Mouse (Mus musculus) spleen, adult 2 months (tissue): ENCODE data around the gene Patl2.

Source experiments
- CTCF ChIP-seq: fragments of 200-500 bp; IDR thresholded peaks from 2 replicates; pipeline ENCODE4 v1.5.1; 2011; ENCODE audit warnings: mild to moderate bottlenecking, inconsistent platforms; ENCODE audit not compliant: insufficient read depth, insufficient read length, insufficient replicate concordance; ENCODE audit errors: extremely low read depth
- POLR2A ChIP-seq: fragments of 200-500 bp; IDR thresholded peaks from 2 replicates; pipeline ENCODE4 v1.6.1; 2011; ENCODE audit warnings: low read depth, low read length, inconsistent platforms

GRCm38 (mm10) chr2:122093844-122094243 lies 92.1 kb downstream of the Patl2 start:
- TF ChIP-seq POLR2A (no peak), CTCF (no peak)
